Mouse (Mus musculus): ENCODE measurements at regions not wholly inside any gene's neighbourhood (a gene's known extent, or its start where the extent isn't known, plus 50 kb on each side); places are given as distances from the start of the nearest gene placed in this dataset.

DNA sequence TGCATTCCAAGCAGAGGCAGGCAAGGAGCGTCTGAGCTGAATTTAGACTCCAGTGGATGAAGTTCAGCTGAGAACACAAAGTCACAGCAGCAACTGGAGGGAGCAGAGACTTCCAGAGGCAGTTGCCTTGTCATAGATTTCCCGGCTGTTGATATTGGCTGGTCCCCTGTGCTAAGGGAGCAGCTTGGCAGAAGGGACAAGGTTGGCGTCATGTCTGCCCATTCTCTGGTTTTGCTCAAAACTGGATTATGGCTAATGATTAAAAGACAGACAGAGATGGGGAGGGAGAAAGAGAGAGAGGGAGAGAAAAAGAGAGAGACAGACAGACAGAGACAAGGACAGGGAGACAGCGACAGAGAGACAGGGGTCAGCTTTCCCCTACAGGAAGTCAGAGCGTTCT lies 169.0 kb upstream of the Ift57 start:
- Histone ChIP-seq H3K9me3 (no peaks in the 10 kb centered on the region), H3K4me2 (replicated peaks) (no peak overlapping the region), H3K36me3 (no peaks in the 10 kb centered on the region), H3K4me3 (no peak overlapping the region), H3K27ac (replicated peaks) (no peak overlapping the region), H3K27me3 (no peaks in the 10 kb centered on the region), H3K9ac (replicated peaks) (no peak overlapping the region), H3K4me1 (no peaks in the 10 kb centered on the region)
- no peak for ATAC-seq (ENCODE audit: low FRiP score, low read depth)
- WGBS: 95% methylated on average over 5 of the region's 5 CpGs

DNA sequence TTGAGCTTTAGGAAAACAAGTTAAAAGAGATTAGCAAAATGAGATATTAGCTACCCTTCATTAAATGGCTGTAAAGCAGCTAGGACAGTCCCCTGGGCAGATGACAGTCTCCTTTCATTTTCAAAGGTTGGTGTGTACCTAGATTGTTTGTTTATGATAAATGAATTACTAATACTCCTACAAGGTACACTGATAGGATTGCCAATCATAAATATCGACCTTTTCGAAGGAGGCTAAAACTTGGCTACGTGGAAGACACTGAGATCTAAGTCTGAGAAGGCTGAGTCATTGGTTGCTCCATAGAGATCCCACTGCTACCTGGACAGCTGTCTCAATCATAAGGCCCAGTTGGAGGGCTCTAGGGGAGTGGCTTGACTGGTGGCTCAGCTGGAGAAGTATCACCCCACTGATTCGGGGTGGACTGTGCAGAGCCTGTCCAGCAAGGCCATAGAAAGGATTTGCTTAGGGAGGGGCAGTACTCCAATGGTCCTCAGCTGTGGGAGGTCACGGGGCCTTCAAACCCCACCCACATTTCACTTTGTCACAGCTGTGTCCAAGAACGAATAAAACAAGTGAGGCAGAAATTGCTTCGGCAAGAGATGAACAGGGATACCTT lies 166.9 kb upstream of the Ift57 start:
- no peak overlapping the region for H3K4me2 ChIP-seq (replicated peaks)
- no peaks in the 10 kb centered on the region for H3K4me1 ChIP-seq
- 79% methylated on average over 7 of the region's 7 CpGs for WGBS
- H3K27ac ChIP-seq (replicated peaks): no peak overlapping the region
- no peaks in the 10 kb centered on the region for H3K36me3 ChIP-seq
- no peak overlapping the region for H3K9ac ChIP-seq (replicated peaks)
- no peaks in the 10 kb centered on the region for H3K27me3 ChIP-seq
- H3K4me3 ChIP-seq: no peak overlapping the region
- ATAC-seq (ENCODE audit: low FRiP score, low read depth): peak; percentile 67
- H3K9me3 ChIP-seq: no peaks in the 10 kb centered on the region

DNA sequence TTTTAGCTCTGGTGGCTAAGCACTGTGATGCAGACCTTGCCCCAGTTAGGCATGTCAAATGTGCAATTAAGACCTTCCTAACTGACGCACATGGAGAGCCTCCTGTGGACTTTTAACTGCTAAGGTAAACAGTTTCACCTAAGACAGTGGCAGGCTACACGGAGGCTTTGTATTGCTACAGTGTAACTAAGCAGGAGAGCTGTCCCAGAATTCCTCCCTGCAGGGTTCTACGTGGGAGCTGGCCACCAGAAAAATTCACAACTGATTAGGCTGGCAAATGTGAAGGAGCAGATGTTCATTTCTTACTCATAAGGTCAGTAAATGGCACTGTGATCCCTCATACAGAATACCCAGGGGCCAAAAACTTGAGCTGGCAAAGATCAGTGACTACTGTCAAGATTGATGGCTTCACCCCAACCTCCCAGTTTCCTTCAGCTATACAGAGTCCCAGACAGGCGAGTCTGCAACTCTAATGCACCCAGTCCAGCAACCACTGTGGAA lies 165.5 kb upstream of the Ift57 start:
- Histone ChIP-seq H3K9ac (replicated peaks) (no peak overlapping the region), H3K4me2 (replicated peaks) (no peak overlapping the region), H3K4me1 (no peaks in the 10 kb centered on the region), H3K36me3 (no peaks in the 10 kb centered on the region), H3K27me3 (no peaks in the 10 kb centered on the region), H3K9me3 (no peaks in the 10 kb centered on the region), H3K27ac (replicated peaks) (no peak overlapping the region), H3K4me3 (no peak overlapping the region)
- ATAC-seq (ENCODE audit: low FRiP score, low read depth): no peak
- WGBS: 47% methylated on average over 4 of the region's 4 CpGs

DNA sequence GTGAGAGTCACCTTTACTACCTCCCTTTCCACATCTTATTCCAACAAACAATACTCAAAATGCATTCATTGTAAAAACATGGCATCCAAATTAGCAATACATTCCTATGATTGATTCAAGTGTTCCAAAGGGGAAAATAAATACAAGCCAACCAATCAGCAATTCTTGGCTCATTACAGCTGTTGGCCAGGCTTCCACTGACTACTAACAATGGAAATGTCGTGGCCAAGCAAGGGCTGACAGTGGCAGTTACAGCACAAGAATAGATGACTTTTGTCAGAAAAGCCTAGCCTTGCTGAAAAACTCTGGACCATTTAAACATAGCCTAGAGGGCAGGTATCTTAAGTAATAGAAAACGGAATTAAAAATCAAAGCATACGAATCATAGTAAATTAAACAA lies 148.8 kb upstream of the Ift57 start:
- ATAC-seq (ENCODE audit: low FRiP score, low read depth): no peak
- Histone ChIP-seq H3K9me3 (no peaks in the 10 kb centered on the region), H3K4me1 (0 out of 2 replicates have a peak, but pooled peaks cover 3% of the 10 kb centered on the region), H3K4me2 (replicated peaks) (no peak overlapping the region), H3K4me3 (no peak overlapping the region), H3K36me3 (no peaks in the 10 kb centered on the region), H3K27ac (replicated peaks) (no peak overlapping the region), H3K9ac (replicated peaks) (no peak overlapping the region), H3K27me3 (no peaks in the 10 kb centered on the region)
- 80% methylated on average over 3 of the region's 3 CpGs for WGBS

DNA sequence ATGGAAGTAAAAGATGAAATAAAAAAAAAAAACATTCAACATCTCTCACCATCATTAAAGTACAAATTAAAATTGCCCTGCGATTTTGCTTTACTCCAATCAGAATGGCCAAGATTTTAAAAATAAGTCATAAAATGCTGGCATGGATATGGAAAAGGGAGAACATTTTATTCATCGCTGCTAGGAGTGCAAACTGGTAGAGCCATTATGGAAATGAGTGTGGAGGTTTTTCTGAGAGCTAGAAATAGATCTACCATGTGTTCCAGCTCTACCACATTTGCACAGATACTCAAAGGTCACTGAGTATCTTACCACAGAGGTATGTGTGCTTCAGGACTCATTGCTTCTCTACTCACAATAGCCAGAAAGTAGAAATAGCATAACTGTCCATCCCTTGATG lies 129.0 kb upstream of the Ift57 start:
- Histone ChIP-seq H3K9me3 (no peaks in the 10 kb centered on the region), H3K27me3 (no peaks in the 10 kb centered on the region), H3K4me2 (replicated peaks) (no peak overlapping the region), H3K4me3 (no peak overlapping the region), H3K4me1 (peaks cover 11% of the 10 kb centered on the region), H3K9ac (replicated peaks) (no peak overlapping the region), H3K27ac (replicated peaks) (no peak overlapping the region), H3K36me3 (no peaks in the 10 kb centered on the region)
- WGBS: 87% methylated on average over 2 of the region's 2 CpGs
- ATAC-seq (ENCODE audit: low FRiP score, low read depth): no peak

DNA sequence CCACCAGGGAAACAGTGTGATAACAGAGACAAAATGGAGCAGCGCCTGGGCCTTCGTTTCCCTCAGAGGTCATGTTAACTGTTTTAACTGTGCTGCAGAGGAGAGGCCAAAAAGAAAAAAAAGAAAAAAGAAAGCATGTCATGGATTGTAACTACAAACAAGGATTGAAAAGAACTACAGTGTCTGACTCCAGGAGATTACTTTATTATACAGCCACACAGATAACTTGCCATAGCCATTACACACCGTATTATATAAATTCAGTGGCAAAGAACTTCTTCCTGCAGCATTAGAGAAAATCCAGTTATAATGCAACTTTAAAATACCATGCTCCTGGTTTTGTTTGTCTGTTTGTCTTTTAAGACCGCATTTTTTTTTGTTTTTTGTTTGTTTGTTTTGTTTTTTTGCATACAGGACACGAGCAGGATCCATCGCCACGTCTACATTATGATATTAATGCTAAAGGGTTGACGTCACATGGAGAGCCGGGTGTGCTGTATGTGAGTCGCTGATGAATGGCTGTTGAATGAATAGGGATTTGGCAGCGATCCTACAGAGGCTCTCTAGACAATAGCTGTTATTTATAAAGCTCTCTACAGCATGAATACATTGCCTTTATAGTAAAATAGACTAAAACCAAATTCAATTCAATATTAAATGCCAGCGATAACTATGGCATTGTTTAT lies 126.4 kb upstream of the Ift57 start:
- Histone ChIP-seq H3K27ac (replicated peaks) (no peak overlapping the region), H3K4me2 (replicated peaks) (peak overlapping the region; percentile 29)

DNA sequence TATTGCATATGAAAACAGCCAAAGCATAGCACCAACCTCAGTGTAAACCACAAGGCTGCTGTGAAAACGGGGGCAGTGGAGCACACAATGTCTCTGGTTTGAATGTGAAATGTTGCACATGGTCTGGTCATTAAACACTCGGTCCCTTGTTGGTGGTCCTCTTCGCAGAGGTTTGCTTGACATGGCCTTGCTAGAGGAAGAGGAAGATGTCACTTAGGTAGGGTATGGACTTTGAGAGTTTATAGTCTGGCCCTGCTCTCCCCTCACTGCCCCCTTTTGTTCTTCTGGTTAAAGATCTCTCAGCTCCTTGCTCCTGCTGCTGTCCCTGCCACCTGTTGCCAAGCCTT lies 125.9 kb upstream of the Ift57 start:
- 53% methylated on average over 3 of the region's 3 CpGs for WGBS
- peak; percentile 75 for ATAC-seq (ENCODE audit: low FRiP score, low read depth)
- Histone ChIP-seq H3K27ac (replicated peaks) (no peak overlapping the region), H3K9ac (replicated peaks) (no peak overlapping the region), H3K4me2 (replicated peaks) (peak overlapping the region; percentile 29), H3K4me1 (peaks cover 11% of the 10 kb centered on the region), H3K27me3 (no peaks in the 10 kb centered on the region), H3K9me3 (no peaks in the 10 kb centered on the region), H3K36me3 (no peaks in the 10 kb centered on the region), H3K4me3 (no peak overlapping the region)

More for the DNA sequence above, 126.4 kb upstream of the Ift57 start:
- Histone ChIP-seq H3K27me3 (no peaks in the 10 kb centered on the region), H3K9me3 (no peaks in the 10 kb centered on the region), H3K4me1 (peaks cover 11% of the 10 kb centered on the region), H3K9ac (replicated peaks) (no peak overlapping the region), H3K4me3 (no peak overlapping the region), H3K36me3 (no peaks in the 10 kb centered on the region)
- peak; percentile 93 for ATAC-seq (ENCODE audit: low FRiP score, low read depth)
- WGBS: 47% methylated on average over 12 of the region's 12 CpGs

DNA sequence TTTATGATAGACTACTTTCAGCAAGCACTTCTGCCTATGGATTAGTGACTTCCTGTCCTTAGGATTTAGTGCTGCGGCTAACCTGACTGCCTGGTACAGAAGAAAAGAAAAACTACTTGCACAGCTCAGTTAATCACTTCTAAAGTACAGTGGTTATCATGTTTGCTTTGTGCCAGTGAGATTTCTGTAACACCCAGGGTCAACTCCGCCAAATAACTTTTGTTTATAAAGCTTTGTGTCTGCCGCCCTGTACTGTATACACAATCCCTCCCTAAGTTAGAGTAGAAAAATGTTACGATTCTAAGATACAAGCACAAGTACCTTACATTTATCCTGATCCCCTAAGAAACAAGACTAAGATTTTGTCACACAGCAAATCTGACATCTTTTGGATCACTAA lies 120.1 kb upstream of the Ift57 start:
- Histone ChIP-seq H3K9ac (replicated peaks) (no peak overlapping the region), H3K4me2 (replicated peaks) (no peak overlapping the region), H3K9me3 (no peaks in the 10 kb centered on the region), H3K4me3 (no peak overlapping the region), H3K4me1 (no peaks in the 10 kb centered on the region), H3K36me3 (no peaks in the 10 kb centered on the region), H3K27me3 (no peaks in the 10 kb centered on the region), H3K27ac (replicated peaks) (no peak overlapping the region)
- ATAC-seq (ENCODE audit: low FRiP score, low read depth): no peak
- 91% methylated on average over 4 of the region's 4 CpGs for WGBS

DNA sequence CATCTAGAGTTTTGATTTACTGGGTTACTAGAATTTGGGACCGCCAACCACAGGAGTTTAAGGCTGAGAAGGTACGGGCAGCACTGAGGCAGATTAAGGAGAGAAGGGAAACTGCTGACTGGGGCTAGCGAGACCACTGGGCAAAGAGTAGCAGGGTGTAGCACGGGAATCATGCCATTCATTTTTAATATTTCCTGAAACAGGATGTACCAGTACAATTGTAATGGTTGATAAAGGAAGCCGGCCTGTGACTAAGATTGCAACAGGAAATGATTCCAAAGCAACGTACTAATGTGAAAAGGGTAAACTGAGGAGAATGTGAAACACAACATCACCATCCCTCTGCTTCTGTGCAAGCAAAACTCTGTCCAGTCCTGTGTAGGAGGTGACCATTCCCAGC lies 118.3 kb upstream of the Ift57 start:
- Histone ChIP-seq H3K4me1 (no peaks in the 10 kb centered on the region), H3K27me3 (no peaks in the 10 kb centered on the region), H3K4me3 (no peak overlapping the region), H3K36me3 (no peaks in the 10 kb centered on the region), H3K27ac (replicated peaks) (no peak overlapping the region), H3K9ac (replicated peaks) (no peak overlapping the region), H3K9me3 (no peaks in the 10 kb centered on the region), H3K4me2 (replicated peaks) (no peak overlapping the region)
- 92% methylated on average over 6 of the region's 6 CpGs for WGBS
- ATAC-seq (ENCODE audit: low FRiP score, low read depth): no peak

DNA sequence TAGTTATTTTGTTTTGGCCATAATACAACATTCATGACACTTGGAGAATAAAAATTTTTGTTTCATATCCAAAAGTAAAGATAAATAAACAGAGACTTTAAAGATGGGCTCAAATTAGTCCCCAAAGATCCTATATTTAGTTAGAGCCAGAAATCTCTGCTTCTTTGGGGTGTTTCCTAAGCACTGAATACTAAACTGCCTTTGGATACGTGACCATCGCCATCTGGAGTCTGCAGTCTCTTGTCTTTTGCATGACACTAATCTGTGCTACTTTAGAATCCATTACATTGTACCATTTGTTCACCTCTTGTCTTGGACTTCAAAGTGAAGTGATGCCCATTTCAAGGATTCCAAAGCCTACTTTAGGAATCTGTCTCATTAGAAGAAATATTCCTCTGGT lies 92.5 kb upstream of the Ift57 start:
- Histone ChIP-seq H3K4me1 (no peaks in the 10 kb centered on the region), H3K36me3 (no peaks in the 10 kb centered on the region), H3K9ac (replicated peaks) (no peak overlapping the region), H3K4me3 (no peak overlapping the region), H3K27ac (replicated peaks) (no peak overlapping the region), H3K9me3 (no peaks in the 10 kb centered on the region), H3K4me2 (replicated peaks) (no peak overlapping the region), H3K27me3 (no peaks in the 10 kb centered on the region)
- no peak for ATAC-seq (ENCODE audit: low FRiP score, low read depth)
- 64% methylated on average over 2 of the region's 2 CpGs for WGBS

DNA sequence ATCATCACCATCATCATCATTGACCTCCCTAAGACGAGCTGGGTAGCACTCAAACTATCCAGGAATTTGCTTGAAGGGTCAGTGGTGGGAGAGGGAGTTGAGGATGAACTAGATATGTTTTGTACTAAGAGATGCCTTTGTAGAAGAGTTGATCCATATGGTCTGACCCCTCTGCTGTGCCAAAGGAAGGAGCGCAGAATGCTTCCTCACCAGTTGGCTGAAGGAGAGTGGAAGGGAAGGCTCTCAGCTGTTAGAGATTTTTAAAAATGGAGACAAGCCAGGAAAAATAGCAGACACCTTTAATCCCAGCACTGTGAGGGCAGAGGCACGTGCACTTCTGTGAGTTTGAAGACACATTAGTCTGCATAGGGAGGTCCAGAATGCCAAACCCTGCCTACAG lies 84.2 kb upstream of the Ift57 start:
- no peaks in the 10 kb centered on the region for H3K9me3 ChIP-seq
- WGBS: 82% methylated on average over 3 of the region's 3 CpGs
- no peaks in the 10 kb centered on the region for H3K4me1 ChIP-seq
- no peaks in the 10 kb centered on the region for H3K27me3 ChIP-seq
- no peak overlapping the region for H3K9ac ChIP-seq (replicated peaks)
- H3K4me3 ChIP-seq: no peak overlapping the region
- no peaks in the 10 kb centered on the region for H3K36me3 ChIP-seq
- H3K4me2 ChIP-seq (replicated peaks): no peak overlapping the region
- ATAC-seq (ENCODE audit: low FRiP score, low read depth): no peak
- H3K27ac ChIP-seq (replicated peaks): no peak overlapping the region

DNA sequence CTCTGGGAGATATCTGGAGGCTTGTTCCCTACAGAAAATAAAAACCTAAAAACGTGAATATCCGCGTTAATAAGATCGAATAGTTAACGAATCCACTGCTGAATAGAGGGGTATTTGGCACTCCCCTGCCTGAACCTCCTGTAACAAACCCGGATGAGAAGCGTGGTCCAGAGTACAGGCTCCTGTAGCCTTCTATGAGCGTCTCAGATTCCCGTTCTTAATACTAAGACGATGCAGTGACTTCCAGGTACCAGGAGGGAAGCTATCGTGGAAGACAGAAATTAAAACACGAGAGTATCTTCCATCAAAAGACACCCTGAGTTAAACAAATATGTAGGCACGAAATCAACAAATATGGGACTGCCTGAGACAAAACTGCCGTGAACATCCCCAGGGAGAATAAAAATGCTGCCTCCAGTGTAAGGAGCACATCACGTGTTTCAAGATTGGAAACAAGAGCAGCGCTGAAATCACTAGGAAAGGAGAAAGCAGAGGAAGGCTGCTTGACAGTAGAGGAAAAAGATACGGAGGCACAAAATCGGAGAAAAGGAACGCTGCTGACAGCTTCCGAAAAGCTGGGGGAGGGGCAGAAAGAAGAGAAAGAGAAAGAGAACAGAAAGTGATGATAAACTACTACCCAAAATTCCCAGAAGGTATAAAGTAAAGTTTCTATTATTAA lies 83.6 kb upstream of the Ift57 start:
- WGBS: 87% methylated on average over 20 of the region's 20 CpGs
- Histone ChIP-seq H3K36me3 (no peaks in the 10 kb centered on the region), H3K9ac (replicated peaks) (no peak overlapping the region), H3K27me3 (no peaks in the 10 kb centered on the region), H3K4me1 (no peaks in the 10 kb centered on the region), H3K4me3 (no peak overlapping the region), H3K4me2 (replicated peaks) (no peak overlapping the region), H3K9me3 (no peaks in the 10 kb centered on the region), H3K27ac (replicated peaks) (no peak overlapping the region)
- ATAC-seq (ENCODE audit: low FRiP score, low read depth): no peak

Data from midbrain, embryonic 12.5 days (tissue).